Mouse (Mus musculus) embryonic facial prominence, embryonic 12.5 days (tissue): ENCODE measurements around the gene Cox10. TPM values are rescaled to one million over a fixed set of nuclear protein-coding genes. Genes with fewer than 3 reads are reported as not detected.

ENCODE experiments used
- ATAC-seq: fragments of 200-750 bp; cut with Nextera tagmentation; 2 replicates; pipeline ENCODE4 v1.8.0; 2017; ENCODE audit not compliant: insufficient number of reproducible peaks, insufficient read depth, low FRiP score, low TSS enrichment
- H3K27ac ChIP-seq: fragments of 300-500 bp; sonication (generic); 2 replicates; pipeline ENCODE4 v1.5.1; 2016; ENCODE audit warnings: mild to moderate bottlenecking
- H3K27me3 ChIP-seq: fragments of 300-500 bp; sonication (generic); 2 replicates; pipeline ENCODE4 v1.6.1; 2016; ENCODE audit warnings: mild to moderate bottlenecking, moderate library complexity
- H3K36me3 ChIP-seq: fragments of 300-500 bp; sonication (generic); 2 replicates; pipeline ENCODE4 v1.6.1; 2016; ENCODE audit warnings: mild to moderate bottlenecking
- H3K4me1 ChIP-seq: fragments of 300-500 bp; sonication (generic); 2 replicates; pipeline ENCODE4 v1.6.1; 2016
- H3K4me2 ChIP-seq: fragments of 300-500 bp; sonication (generic); replicated peaks from 2 replicates; pipeline ENCODE4 v1.6.1; 2016; ENCODE audit warnings: mild to moderate bottlenecking, moderate library complexity
- H3K4me3 ChIP-seq: fragments of 300-500 bp; sonication (generic); 2 replicates; pipeline ENCODE4 v1.5.1; 2016; ENCODE audit warnings: mild to moderate bottlenecking
- H3K9ac ChIP-seq: fragments of 300-500 bp; sonication (generic); 2 replicates; pipeline ENCODE4 v1.6.1; 2016; ENCODE audit warnings: mild to moderate bottlenecking, moderate library complexity
- H3K9me3 ChIP-seq: fragments of 300-500 bp; sonication (generic); 2 replicates; pipeline ENCODE4 v1.6.1; 2016; ENCODE audit warnings: mild to moderate bottlenecking, moderate library complexity
- WGBS: fragments of 180-500 bp; shearing (Covaris S2); methylation state at CpG from one replicate; pipeline ENCODE4 v1.1.7; 2016; 5-methylcytosine and 5-hydroxymethylcytosine counted together
- polyA plus RNA-seq: library from polyadenylated mRNA; unstranded; fragments of >200 nt; fragmentation: Nextera tagmentation; extraction: Ambion mirVana; gene quantifications from 2 replicates; pipeline ENCODE4 v1.2.1, GENCODE M21; 2016

The Cox10 gene
- polyA plus RNA-seq, 1 experiment from 2014 or later: 26.4 TPM

DNA sequence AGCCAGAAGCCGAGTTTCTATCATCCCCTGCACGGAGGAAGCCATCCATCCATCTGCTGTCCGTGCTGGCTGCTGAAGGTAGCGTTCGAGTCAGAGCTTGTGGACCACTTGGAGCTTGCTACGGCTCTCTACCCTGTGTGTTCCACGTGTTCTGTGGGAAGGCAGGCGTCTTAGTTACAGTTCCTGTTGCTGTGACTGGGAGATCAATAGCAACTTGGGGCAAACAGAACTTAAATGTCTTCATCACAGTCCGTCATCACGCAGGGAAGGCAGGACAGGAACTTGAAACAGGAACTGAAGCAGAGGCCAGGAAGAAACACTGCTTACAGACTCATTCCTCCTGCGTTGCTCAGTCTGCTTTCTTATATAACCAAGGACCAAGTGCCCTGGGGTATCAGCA, 130.9 kb downstream of the Cox10 start:
- no peak for ATAC-seq
- H3K27ac ChIP-seq: no peak overlapping the region
- H3K4me3 ChIP-seq: no peak overlapping the region
- no peaks in the 10 kb centered on the region for H3K36me3 ChIP-seq
- H3K9ac ChIP-seq: no peak overlapping the region
- peaks cover 12% of the 10 kb centered on the region for H3K4me1 ChIP-seq
- H3K27me3 ChIP-seq: peaks cover 3% of the 10 kb centered on the region; the same call in 1 of the 2 replicates
- H3K4me2 ChIP-seq: no peak overlapping the region
- H3K9me3 ChIP-seq: no peaks in the 10 kb centered on the region
- 81% methylated on average over 11 of the region's 11 CpGs for WGBS

GRCm38 (mm10) chr11:63947024-63947423, 132.2 kb downstream of the Cox10 start:
- no peak overlapping the region for H3K9ac ChIP-seq
- no peak overlapping the region for H3K4me2 ChIP-seq
- 70% methylated on average over 2 of the region's 2 CpGs for WGBS
- H3K36me3 ChIP-seq: no peaks in the 10 kb centered on the region
- no peak overlapping the region for H3K27ac ChIP-seq
- H3K9me3 ChIP-seq: no peaks in the 10 kb centered on the region
- peaks cover 6% of the 10 kb centered on the region; the same call in 1 of the 2 replicates for H3K4me1 ChIP-seq
- no peak overlapping the region for H3K4me3 ChIP-seq
- H3K27me3 ChIP-seq: peaks cover 3% of the 10 kb centered on the region; the same call in 1 of the 2 replicates
- no peak for ATAC-seq

DNA sequence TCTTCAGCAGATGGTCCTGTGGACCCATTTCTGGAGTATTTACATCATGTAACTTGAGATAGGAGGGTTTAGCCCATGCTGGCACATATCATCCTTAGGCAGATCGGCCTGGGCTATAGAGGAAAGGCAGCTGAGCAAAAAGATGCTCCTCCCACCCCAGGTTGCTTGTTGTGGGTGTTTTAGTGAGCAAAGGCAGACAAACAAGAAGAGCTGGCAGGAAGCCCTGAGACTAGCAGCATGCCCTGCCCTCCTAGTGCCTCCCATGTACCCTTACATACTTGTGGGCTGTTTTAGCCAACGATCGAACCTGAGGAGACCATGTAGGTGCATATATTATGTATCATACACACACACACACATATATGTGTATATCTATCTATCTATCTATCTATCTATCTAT, 135.3 kb downstream of the Cox10 start:
- Histone ChIP-seq H3K4me3 (no peak overlapping the region), H3K4me1 (no peaks in the 10 kb centered on the region), H3K27me3 (no peaks in the 10 kb centered on the region; the same call in 1 of the 2 replicates), H3K36me3 (no peaks in the 10 kb centered on the region), H3K9me3 (no peaks in the 10 kb centered on the region), H3K27ac (no peak overlapping the region), H3K4me2 (no peak overlapping the region), H3K9ac (no peak overlapping the region)
- ATAC-seq: no peak
- WGBS: 89% methylated on average over 3 of the region's 3 CpGs

DNA sequence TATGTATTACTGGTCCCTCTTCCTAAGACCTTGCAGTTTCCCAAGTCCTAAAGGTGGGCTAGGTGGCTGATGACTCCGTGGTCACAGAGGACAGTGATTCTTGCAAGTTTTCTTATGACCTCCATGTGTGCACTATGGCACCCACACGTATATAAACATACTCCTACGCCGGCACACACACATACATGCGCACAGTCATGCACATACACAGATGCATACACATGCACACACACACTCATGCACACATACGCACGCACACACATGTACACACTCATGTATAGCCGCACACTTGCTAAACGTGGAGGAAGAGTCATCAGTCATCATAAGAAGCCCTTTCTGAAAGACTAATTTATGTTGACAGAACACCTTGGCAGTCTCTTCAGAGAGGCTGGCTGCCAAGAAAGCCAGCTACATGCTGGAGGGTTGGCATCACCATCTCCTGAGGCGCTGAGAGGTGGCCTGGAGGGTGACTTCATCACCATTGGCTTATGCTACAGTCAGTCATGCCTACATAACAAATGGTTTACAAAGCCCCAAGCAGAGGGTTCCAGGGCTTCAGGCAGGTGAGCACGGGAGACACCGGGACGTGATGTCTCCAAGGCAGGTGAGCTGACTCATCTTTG, 135.9 kb downstream of the Cox10 start:
- Histone ChIP-seq H3K4me2 (no peak overlapping the region), H3K9ac (no peak overlapping the region), H3K27ac (no peak overlapping the region), H3K9me3 (no peaks in the 10 kb centered on the region), H3K4me1 (no peaks in the 10 kb centered on the region), H3K36me3 (no peaks in the 10 kb centered on the region), H3K27me3 (no peaks in the 10 kb centered on the region; the same call in 1 of the 2 replicates), H3K4me3 (no peak overlapping the region)
- WGBS: 92% methylated on average over 13 of the region's 13 CpGs
- no peak for ATAC-seq

- H3K9ac ChIP-seq: no peak overlapping the region
- 80% methylated on average over 8 of the region's 8 CpGs for WGBS
- H3K4me3 ChIP-seq: no peak overlapping the region
- H3K36me3 ChIP-seq: no peaks in the 10 kb centered on the region
- H3K27me3 ChIP-seq: peaks cover 6% of the 10 kb centered on the region
- no peak for ATAC-seq
- H3K4me1 ChIP-seq: no peaks in the 10 kb centered on the region
- H3K4me2 ChIP-seq: no peak overlapping the region
- H3K27ac ChIP-seq: no peak overlapping the region
- H3K9me3 ChIP-seq: no peaks in the 10 kb centered on the region
Observed at GRCm38 (mm10) chr11:63942177-63942576, 137.1 kb downstream of the Cox10 start.

- 28% methylated on average over 3 of the region's 3 CpGs for WGBS
- H3K27ac ChIP-seq: no peak overlapping the region
- H3K4me3 ChIP-seq: no peak overlapping the region
- no peaks in the 10 kb centered on the region for H3K36me3 ChIP-seq
- no peak for ATAC-seq
- H3K4me1 ChIP-seq: no peaks in the 10 kb centered on the region
- H3K9ac ChIP-seq: no peak overlapping the region
- H3K4me2 ChIP-seq: no peak overlapping the region
- H3K9me3 ChIP-seq: no peaks in the 10 kb centered on the region
- H3K27me3 ChIP-seq: peaks cover 12% of the 10 kb centered on the region
Observed at GRCm38 (mm10) chr11:63936641-63937040, 142.6 kb downstream of the Cox10 start.

- Histone ChIP-seq H3K4me2 (no peak overlapping the region), H3K4me1 (peaks cover 12% of the 10 kb centered on the region; the same call in 1 of the 2 replicates), H3K27ac (no peak overlapping the region), H3K27me3 (peaks cover 27% of the 10 kb centered on the region), H3K9me3 (no peaks in the 10 kb centered on the region), H3K9ac (no peak overlapping the region), H3K4me3 (no peak overlapping the region), H3K36me3 (no peaks in the 10 kb centered on the region)
- 83% methylated on average over 6 of the region's 6 CpGs for WGBS
- ATAC-seq: no peak
Observed at GRCm38 (mm10) chr11:63926901-63927300, 152.4 kb downstream of the Cox10 start.

DNA sequence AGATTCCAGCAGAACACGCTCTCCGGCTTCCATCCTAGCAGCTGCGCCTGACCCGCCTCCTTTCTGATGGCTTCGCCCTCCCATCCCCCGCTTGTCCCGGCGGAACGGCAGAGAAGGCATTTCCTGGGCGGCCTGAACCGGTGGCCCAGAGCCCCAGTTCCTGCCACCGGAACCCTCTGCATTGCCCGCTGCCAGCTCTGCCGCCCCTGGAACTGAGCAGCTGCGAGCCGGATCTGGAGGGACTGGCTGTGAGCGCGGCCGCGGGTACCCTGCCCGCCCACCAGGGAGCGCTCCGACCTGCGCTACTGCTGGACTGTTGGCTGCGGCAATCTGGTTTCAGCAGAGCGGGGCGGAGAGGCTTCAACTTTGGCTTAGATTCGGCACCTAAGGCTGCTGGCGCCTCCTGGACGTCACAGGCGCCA, 154.1 kb downstream of the Cox10 start:
- H3K36me3 ChIP-seq: no peaks in the 10 kb centered on the region
- peak overlapping the region; percentile 65 for H3K4me2 ChIP-seq
- no peaks in the 10 kb centered on the region for H3K9me3 ChIP-seq
- H3K9ac ChIP-seq: peak overlapping the region; percentile 33; the same call in 1 of the 2 replicates
- no peak for ATAC-seq
- peaks cover 30% of the 10 kb centered on the region for H3K27me3 ChIP-seq
- peak overlapping the region; percentile 41 for H3K4me3 ChIP-seq
- H3K4me1 ChIP-seq: peaks cover 13% of the 10 kb centered on the region; the same call in 1 of the 2 replicates
- WGBS: under 1% methylated on average over 31 of the region's 31 CpGs
- H3K27ac ChIP-seq: no peak overlapping the region

DNA sequence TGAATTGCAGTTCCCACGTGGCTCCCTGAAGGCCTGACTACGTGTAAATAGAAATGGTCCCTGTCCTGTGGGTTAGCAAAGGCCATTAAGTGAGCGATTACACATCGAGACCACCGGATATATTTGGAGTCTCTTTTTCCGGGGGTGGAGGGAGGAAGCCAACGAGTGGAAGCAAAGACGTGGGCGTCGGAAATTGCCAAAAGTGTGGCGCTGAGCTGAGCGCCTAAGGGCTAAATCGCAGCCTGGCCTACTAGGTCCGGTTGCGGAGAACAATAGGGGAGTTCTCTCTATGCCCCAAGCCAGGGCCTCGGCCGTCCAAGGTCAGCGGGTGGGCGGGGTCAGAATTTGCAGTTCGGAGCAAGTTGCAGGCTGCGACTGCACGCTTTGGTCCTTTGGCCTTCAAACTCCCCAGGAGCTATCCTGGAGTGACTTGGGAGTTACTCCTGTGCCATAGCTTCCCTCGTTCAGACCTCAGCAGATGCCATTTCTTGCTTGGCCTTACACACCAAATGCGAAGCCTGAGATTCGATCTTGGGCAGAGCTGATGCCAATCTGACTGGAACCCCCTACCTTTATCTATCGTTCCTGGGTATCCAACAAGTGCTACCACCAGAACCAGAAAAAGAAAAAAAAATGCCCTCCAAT, 154.9 kb downstream of the Cox10 start:
- 3% methylated on average over 26 of the region's 26 CpGs for WGBS
- Histone ChIP-seq H3K27me3 (peaks cover 30% of the 10 kb centered on the region), H3K9ac (no peak overlapping the region), H3K27ac (no peak overlapping the region), H3K4me3 (0 out of 2 replicates have a peak overlapping the region, but pooled peaks have one; percentile 2), H3K36me3 (no peaks in the 10 kb centered on the region), H3K4me1 (peaks cover 15% of the 10 kb centered on the region; the same call in 1 of the 2 replicates), H3K4me2 (peak overlapping the region; percentile 85), H3K9me3 (no peaks in the 10 kb centered on the region)
- ATAC-seq: no peak

- H3K4me2 ChIP-seq: peak overlapping the region; percentile 85
- H3K36me3 ChIP-seq: no peaks in the 10 kb centered on the region
- no peaks in the 10 kb centered on the region for H3K9me3 ChIP-seq
- peaks cover 22% of the 10 kb centered on the region for H3K4me1 ChIP-seq
- no peak for ATAC-seq
- H3K4me3 ChIP-seq: peak overlapping the region; percentile 64
- H3K27ac ChIP-seq: no peak overlapping the region
- H3K27me3 ChIP-seq: peaks cover 36% of the 10 kb centered on the region
- H3K9ac ChIP-seq: peak overlapping the region; percentile 15; the same call in 1 of the 2 replicates
- WGBS: under 1% methylated on average over 29 of the region's 29 CpGs
Observed at GRCm38 (mm10) chr11:63923386-63923785, 155.9 kb downstream of the Cox10 start.

DNA sequence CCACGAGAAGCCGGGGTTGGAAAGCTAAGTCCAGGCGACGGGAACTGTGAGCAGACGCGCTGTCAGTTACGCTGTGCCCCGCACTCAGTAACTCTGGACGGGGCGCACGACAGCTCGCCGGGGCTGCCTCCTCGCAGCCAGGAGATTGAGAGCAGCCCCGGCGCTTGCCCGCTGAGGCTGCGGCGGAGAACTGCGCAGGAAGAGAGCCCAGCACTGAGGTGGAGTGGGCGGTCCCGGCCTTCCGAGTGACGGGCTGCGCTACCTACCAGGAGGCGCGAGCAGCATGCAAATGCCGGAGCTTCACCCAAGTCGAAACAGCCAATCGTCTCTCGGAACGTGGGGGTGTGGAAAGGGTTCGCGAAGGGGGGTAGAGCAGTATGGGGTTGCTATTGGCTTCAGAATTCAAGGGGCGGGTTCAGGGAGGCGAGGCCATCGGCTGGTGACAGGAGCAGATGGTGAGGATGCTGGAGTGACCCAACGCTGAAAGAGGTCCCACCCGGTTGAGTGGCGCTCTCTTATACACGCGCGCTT, 157.1 kb downstream of the Cox10 start, which contains the start of gene Hs3st3b1:
Gene Hs3st3b1 (minus strand): TSS at position 200 of the 531 bp plus-strand sequence.
- Histone ChIP-seq H3K27ac (peak within 1 kb of the TSS; percentile 73), H3K36me3 (no peaks in the 10 kb centered on the region), H3K27me3 (peaks cover 39% of the 10 kb centered on the region), H3K4me2 (peak within 1 kb of the TSS; percentile 85), H3K4me3 (peak within 1 kb of the TSS; percentile 64), H3K9me3 (no peaks in the 10 kb centered on the region), H3K4me1 (peaks cover 32% of the 10 kb centered on the region), H3K9ac (peak within 1 kb of the TSS; percentile 82)
- ATAC-seq: peak; percentile 94
- 0% methylated on average over 43 of the region's 43 CpGs for WGBS
